Mouse (Mus musculus) induced T-regulatory cell, adult 2 months (primary cell): Measurements from ENCODE around the gene Inip.

ENCODE experiments used
- DNase-seq: peaks from one replicate; pipeline ENCODE4 v3.0.0-alpha.2; 2012; ENCODE audit warnings: low read depth

The Inip gene

DNA sequence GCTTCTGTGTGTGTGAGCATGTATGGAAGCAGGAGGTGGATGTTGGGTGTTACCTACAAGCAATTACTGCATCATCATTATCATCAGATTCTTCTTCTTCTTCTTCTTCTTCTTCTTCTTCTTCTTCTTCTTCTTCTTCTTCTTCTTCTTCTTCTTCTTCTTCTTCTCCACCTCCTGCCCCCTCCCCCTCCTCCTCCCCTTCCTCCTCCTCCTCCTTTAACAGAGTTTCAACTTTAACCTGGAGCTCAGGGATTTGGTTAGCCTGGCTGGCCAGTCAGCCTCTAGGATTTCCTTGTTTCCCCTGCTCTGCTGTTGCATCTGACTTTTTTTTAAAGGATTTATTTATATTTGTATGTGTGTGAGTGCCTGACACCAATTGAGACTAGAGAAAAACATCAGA lies at the start of gene Inip:
Gene Inip, minus strand, starts transcription at position 101 of the 400 bp plus-strand sequence.
- no peak for DNase-seq

DNA sequence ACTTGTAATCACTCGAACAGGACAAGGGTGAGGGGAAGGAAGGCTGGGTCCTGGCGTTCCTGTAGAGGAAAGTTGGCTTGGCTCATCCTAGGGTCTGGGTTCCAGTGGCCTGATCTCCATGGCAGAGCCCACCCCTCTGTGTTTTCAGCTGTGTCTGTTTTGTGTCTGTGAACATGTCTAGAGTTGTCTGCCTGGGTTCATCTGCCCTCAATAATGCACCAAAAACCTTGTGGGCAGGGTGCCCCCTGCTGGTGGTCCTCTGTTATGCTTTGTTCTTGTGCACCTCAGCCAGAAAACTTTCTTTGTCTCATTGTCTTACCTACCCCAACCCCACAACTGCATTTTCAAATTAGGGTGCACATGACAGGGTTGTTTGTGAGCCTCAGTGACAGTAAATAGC lies 48.8 kb upstream of the Inip start:
- DNase-seq: peak; percentile 83

DNA sequence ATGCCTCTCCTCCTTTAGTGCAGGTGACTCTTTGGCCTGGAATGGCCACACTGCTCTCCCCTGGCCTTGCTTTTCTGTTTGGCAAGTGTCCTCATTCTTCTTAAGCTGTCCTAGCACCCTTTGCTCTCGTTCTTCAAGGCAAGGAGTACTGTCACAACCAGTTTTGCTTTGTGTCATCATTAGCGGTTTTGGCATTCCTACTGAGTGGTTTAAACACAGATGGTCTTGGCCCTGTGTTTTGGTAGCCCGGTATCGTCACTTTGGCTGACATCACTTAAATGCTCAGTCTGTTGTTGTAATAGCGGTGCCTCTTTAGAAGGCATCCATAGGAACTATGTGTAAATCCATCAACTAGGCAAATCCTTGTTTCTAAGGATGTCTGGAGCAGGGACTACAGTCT lies 46.1 kb upstream of the Inip start:
- DNase-seq: no peak

DNA sequence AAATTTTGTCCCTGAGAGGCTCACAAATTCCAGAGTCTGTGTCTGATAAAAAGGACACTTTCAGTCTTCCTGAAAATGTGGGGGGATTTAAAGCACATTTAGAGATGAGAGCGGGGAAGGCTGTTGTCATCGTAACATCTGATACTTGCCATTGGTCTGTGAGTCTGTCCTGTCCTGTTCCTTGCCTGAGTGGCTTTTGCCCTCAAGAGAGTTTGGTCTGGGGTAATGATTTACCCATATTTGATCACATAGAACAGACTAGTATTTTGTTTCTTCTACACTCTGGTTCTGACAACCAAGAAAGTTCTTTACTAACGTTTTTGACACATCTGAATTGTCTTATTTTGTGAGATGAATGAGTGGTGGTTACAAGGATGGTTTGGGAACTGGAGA lies 43.9 kb upstream of the Inip start:
- no peak for DNase-seq

DNA sequence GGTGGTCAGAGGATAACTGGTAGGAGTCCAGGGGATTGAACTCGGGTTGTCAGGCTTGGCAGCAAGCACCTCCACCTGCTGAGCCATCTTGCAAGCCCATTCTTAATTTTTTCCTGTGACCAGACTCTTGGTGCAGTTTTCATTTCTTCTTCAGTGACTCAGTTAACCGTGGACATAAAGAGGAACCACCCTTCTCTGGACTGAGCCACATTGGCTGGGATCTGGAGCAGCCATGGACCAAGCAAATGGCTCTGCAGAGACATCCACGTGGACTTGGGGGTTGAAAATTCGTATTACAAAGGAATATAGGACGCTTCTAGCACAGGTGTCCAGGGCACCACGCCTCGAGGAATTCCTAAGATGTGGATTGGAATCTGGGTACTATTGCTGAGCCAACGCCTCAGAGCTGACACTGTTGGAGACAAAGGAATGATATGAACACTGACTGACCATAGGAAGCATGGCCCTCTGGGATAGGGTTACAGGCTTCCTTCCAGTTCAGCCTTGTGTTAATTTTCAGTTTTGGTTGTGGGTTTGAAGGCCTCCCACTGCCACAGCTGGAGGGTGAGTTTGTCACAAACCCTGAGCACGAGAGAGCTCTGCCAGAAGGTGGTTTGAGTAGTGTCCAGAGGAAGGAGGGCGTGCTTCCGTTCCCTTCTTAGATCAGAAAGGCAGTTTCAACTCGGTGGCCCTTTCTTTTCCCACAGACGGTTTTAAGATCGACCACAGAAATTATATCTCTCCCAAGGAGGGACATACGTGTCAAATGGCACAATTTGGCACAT lies 43.3 kb upstream of the Inip start:
- DNase-seq: no peak

DNA sequence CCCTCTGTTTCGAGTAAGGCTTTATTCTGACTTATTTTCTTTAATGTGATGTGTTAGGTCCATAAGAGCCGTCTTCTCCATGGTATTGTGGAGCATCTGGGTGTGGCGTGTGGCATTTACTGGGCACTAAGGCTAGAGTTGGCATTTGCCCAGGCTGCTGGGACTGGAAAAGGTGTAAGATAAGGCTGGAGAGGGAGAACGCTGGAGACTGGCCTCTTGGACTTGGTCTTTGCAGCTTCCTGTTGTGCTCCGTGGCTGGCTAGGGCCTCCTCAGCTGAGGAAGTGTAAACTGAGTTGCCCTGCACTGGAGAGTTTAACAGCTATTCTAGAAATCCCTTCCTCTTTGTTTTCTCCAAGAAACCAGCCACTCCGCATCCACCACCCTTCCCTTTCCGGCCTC lies 36.3 kb upstream of the Inip start:
- DNase-seq: no peak

DNA sequence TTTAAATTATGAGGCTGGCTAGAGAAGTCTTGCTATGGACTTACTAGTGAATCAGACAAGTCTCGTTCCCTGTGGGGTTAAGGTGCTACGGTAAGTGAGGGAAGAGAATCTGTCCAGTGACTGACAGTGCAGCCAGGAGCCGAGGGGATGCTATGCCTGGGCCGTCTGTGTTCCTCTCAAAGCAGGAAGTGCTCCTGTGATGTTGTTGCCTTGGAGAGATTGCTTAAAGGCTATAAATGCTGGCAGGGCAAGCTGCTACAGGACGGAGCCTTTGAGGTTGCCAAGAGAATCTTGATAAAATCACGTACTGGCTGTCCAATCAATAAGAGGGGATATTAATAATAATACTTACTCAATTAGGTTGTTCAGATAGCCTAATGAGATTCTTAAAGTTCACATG lies 31.4 kb upstream of the Inip start:
- DNase-seq: no peak

DNA sequence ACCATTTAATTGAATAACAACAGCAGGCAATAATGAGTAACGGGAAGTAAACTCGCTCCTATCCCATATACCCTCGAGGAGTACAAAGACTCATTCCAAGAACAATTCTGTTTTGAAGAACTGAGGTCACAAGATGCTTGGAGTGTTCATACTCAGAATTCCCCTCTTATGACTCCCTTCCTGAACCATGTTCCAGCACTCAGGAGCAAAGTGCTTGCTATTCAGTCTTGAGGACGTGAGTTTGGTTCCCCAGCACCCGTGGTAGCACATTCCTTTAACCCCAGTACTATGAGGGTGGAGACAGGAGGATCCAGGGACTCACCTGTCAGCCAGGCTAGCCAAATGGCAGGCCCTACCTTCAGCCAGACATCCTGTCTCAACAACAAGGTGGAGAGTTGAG lies 29.6 kb upstream of the Inip start:
- no peak for DNase-seq

DNA sequence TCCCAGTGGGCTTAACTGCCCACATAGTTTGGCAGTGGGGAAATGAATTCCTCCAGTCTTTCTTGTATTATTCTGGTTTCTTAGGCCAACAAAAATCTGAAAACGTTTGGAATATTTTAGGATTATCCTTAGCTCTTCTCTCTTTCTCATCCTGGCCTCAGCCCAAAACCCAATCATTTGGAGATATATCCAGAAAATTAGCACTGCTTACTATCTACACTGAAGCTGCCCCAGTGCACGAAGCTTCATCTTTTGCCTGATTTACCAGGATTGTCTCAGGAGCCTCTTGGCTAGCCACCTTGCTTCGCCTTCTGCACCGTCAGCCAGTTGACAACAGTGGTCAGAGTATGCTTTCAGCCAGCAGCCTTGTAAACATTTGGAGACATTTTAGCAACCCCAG lies 27.7 kb upstream of the Inip start:
- DNase-seq: no peak

DNA sequence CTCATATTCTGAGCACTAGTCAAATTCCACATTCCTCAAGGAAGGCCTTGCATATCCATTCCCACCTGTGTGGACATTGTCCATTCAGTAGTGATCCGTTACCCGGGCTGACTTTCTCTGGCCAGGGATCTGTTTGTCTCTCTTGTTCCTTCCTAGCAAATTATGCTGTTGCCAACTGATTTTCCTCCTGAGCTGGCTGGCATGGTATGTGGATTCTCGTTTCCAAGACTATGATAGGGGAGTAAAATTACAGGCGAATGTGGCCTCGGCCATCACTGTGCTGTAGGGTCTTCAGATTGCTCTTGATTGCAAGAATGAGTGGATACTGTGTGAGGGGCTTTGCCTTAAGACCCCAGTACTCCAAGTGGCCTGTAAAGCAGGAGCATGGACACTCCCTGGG lies 25.0 kb upstream of the Inip start:
- no peak for DNase-seq

DNA sequence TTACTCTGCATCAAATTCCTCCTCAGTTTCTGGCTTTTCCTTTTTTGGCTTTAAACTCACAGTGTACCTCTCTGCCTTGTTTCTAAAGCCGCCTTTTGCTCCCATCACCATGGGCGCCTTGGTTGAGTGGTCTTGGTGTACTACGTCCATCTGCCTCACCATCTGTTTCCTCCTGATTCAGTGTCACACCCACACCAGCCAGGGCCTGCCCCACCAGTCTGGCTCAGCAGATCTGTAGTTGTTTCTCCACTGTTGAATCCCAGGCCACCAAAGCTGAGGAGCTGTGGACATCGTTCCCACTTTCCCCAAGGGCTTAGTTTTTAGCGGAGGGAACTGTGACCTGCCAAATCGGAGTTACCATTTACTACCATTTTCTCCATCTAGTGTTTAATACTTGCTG lies 24.2 kb upstream of the Inip start:
- no peak for DNase-seq

DNA sequence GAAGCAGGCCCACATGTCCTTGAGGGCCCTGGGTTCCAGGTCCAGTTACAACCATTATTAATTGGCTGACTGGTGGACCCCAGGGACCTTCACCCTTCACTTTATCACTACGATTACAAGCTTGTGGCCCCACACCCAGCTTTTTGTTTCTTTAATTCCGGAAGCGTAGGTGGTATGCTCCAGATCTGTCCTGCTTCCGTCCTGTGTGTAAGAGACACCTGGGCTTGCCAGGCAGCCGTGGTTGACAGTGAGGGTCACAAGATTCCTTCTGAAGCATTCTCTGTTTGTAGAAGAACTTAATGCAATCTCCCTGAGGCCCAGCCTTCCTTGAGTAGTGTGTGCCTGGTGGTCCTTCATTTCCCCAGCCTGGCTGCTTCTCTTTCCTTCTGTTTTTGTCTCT lies 23.5 kb upstream of the Inip start:
- no peak for DNase-seq

DNA sequence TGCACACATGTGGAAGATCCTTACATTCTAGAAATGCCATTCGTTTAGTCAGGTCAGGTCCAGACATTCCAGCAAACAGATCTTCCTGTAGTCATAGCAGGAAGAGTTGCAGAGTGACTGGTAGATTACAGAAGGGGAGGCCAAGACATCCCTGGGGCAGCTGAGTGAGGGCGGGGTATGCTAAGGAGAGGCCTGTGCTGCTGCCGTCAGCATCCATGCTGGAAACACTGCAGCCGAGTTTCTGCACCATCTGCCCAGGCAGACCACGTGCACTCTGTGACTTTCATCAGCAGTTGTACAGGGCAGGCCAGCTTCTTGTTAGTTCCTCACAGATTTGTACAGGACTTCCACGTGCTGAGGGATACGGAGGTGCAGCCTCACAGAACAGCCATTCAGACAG lies 22.1 kb upstream of the Inip start:
- no peak for DNase-seq

DNA sequence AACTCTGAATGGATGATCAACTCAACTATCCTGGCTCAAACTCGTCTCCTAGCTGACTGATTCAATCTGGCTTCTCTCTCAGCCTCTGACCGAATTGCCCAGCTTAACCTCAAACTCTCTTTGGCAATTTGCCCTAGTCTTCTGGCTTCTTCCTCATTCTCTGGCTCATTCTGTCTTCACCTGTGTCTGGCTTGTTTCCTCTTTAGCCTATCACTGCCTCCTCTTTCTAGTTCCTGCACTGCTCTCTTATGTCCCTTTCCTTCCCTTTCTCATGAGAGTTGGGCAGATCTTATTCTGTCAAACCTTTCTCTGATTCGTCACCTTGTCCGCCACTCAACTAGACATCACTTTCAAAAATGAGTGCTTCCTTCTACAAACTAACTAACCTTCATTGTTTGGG lies 20.7 kb upstream of the Inip start:
- DNase-seq: no peak

DNA sequence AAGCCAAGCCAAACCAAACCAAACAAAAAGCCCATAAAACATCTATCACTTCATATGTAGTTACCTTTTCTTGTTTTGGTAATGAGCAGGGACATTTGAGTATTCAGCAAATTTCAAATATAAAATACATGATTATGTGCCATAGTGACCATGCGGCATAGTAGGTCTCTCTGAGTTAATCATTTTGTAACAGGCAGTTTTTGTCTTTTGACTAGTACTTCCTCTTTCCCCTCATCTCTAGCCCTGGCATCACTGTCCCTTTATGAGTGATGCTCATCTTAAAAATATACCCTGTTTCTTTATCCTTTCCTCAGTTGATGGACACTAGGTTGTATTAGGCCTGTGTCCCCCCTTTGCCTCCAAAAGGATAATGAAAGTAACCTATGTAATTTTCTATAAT lies 20.1 kb upstream of the Inip start:
- no peak for DNase-seq

DNA sequence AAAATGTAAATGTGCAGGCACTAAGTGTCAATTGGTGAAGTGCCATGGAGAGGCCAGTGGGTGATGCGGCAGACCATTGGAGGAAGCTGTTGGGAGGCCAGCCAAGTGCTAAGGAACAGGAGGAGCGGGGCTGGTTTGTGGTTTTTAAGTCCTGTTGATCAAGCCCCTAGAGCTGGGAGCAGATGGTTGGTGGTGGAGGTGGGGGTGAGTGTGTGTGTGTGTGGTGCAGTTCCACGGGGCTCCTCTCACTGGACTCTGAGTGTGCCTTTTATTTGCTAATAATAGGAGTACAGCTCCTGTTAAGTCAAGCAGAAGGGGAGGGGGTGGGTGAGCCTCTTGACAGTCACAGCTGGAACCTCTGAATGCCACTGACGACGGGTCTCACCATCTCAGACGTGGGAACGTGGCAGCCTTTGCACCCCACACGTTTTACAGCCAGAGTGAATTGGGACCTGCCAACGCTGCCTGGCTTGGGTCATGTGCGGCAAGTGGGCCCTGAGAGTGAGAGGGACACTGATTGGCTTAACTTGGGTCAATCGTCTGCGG lies 18.2 kb upstream of the Inip start:
- DNase-seq: no peak

DNA sequence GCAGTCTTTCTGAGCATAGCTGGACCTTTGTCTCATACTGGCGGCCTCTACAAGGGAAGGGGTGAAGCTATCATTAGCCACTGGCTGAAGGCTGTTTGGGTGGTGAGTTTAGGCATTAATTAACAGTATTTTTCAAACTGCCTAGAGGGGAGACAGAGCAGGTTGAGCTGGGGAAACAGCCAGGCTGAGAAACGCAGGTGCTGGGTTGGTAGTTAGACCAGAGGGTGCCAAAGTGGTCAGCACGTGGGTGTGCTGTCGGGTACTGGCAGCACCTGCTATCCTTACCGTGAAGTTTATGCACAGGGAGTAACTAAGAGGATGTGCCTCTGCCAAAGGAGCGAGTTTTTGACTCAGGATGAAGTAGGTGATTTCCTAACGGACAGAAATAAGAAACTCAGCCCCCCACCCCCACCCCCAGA lies 17.7 kb upstream of the Inip start:
- DNase-seq: no peak

DNA sequence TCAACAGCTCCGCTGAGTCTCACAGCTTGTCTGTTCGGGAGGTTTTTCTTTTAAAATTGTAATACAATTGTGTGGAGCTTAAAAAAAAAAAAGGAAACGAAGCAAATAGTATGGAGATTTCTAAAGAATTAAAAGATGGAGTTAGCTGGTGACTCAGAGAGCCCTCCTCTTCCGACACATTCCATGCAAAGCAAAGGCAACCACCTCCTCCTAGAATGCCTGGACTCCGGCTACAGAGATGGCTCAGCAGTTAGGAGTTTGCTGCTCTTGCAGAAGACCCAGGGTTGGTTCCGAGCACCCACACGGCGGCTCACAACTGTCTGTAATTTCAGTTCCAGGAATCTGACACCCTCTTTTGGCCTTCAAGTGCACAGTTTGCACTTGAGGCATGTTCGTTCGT lies 17.1 kb upstream of the Inip start:
- no peak for DNase-seq

DNA sequence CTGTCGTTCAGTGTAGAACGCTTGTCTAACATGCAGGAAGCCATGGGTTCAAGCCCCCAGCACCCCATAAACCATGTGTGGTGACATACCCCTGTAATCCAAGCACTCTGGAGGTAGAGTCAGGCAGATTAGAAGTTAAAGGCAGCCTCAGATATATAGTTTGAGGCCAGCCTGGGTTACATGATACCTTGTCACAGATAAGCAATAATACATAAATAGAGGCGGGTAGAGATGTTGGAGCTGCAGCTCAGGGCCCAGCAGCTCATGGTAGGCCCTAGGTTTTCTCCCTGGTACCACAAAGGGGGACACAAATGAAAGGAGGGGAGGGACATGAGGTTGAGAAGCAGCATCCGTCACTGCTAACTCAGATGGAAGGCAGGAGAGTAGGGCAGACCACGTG lies 16.4 kb upstream of the Inip start:
- no peak for DNase-seq

DNA sequence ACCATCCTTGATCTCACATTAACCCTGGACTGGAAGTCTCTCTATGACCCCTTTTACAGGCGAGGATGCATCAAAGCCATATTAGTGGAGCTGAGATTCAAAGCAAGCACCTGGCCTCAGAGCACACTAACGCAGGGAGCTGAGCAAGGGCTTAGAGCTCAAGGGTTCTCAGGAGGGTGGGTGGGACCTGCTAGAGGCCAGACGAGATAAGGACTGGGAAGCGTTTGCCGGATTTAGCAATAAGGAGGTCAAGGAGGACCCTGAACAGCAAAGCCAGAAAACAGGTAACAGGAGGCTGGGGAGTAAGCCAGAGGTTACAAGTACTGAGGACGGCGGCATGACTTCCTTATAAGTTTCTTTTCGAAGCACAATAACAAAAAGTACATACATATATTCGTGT lies 15.1 kb upstream of the Inip start:
- no peak for DNase-seq

DNA sequence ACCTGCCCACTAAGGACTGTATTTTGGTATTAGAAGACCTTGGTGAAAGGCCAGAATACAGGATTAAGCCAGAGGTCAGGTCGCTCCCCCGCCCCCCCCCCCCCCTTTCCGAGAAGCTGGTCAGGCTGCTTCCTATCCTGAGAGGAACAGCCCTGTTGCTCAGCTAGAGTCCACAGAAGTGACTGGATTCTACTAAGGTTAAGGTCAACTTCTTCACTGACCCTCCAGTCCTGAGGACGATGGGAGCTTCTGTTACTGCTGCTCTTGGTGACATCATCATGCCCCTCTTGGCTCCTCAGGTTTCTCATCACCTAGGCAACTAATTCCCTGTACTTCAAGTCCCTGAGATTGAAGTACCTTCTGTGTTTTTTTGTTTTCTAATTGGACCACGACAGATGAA lies 14.6 kb upstream of the Inip start:
- no peak for DNase-seq

DNA sequence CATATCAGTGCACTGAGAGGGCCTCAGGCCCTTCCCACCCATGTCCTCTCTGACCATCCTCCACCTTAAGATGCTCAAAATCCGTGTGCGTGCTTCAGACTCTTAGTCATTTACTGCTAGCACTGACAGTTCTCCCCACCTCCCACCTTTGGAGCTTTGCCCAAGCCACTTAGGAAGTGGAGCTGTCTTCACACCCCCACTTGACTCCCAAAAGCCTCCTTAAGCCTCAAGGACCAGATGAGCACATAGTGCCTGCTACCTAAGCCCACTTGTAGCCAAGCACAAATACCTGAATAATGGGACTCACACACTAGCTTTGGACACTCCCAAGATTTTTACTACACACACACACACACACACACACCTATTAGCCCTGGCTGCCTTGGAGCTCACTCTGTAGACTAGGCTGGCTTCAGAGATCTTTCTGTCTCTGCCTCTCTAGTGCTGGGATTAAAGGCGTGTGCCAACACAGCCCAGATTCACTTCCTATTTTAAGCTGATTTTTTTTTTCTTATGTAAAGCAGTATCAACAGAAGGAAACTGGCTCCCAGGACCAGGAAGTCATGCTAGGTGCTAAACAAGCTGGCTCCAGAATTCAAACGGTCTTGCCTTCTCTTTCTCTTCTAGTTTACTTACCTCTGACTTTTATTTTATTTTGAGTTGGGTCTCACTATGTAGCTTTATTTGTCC lies 13.9 kb upstream of the Inip start:
- DNase-seq: no peak

DNA sequence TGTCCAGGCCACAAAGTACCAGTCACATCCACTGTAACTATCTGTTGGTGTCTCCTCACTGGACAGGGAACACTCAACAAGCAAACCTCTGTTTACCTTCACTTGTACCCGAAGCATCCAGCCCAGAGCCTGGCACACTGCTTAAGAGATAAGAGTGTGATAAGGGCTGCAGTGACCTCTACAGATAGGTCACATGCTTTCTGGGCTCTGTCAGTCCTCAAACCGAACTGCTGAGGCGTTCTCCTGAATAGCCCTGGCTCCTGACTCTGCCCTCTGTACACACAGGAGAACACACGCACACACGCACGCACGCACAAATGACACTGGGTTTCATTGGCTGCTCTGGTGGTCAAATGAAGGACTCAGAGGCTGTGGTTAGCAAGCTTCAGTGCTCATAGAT lies 12.7 kb upstream of the Inip start:
- no peak for DNase-seq

DNA sequence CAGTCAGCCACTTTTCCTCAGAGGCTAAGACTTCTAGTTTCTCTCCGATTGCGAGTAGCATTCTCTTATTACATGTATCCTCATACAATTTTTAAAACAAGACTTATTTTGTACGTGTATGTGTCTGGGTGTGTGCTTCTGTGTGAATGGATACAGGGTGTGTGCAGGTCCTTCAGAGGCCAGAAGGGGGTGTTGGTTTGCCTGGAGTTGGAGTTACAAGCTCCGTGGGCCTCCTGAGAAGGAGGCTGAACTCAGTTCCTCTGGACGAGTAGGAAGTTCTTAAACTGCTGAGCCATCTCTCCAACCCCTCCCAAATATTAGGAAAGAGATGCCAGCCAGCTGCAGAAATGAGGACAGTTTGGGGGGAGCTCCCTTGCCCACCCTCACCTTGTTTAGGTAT lies 7.0 kb upstream of the Inip start:
- DNase-seq: no peak
